8 mouse cellular contexts compared by ENCODE assay signal in the genomic region with DNA sequence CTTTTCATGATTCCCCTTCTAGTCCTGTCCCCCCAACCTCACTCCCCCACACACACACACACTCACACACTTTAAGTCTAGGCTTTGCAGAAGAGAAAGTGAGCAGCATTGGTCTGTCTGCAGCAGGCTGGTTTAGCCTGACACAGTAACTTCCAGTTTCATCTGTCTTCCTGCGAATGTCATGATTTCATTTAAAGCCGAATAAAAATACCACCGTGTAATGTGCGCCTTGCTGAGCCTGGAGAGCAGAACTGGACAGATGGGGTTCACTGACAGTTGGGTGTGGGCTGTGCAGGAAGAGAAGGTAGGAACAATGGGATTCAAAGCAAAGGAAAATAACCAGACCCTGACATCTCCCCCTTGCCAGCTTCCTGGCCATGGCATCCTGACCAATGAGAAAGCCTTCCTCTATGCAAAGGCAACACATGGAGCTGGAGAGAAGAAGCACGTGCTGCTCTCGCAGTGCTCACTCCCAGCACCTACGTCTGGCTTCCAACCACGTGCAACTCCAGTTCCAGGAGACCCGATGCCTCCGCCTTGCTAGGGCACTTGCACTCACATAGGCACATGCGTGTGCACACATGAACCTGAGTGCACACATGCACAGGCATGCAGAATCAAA. TPM values are rescaled to one million over a fixed set of nuclear protein-coding genes. Genes with fewer than 3 reads are reported as not detected.
DNase-seq lines count a peak whose midpoint lies in the region; ATAC-seq lines count a peak whose summit lies in the region.

No protein-coding gene starts in this region.

- H3K27ac ChIP-seq in kidney, embryonic 15.5 days: peak overlapping the region; percentile 48; the same call in 1 of the 2 replicates
- peak overlapping the region; percentile 4; the same call in 1 of the 2 replicates for H3K27ac ChIP-seq in hindbrain, embryonic 14.5 days

- DNase-seq in kidney, postnatal 25 days: no peak
- peak; percentile 13 for DNase-seq in cerebellum, adult 8-10 months
- DNase-seq in hindbrain, embryonic 14.5 days (ENCODE audit: low spot score): no peak
- no peak for DNase-seq in urinary bladder, postnatal 36 days (ENCODE audit: low spot score in 2 of 2)
- no peak for DNase-seq in Muller cell, postnatal 12 days (ENCODE audit: inconsistent ontology term)
- no peak for DNase-seq in ovary, postnatal 36 days (ENCODE audit: low spot score)

- H3K36me3 ChIP-seq in kidney, embryonic 15.5 days: peaks cover 6% of the 10 kb centered on the region; the same call in 1 of the 2 replicates
- H3K36me3 ChIP-seq in hindbrain, embryonic 14.5 days (replicated peaks; ENCODE audit: control insufficient read depth, insufficient read depth): no peaks in the 10 kb centered on the region
- H3K36me3 ChIP-seq in megakaryocyte, embryonic 14.5 days (replicated peaks; ENCODE audit: low read length): no peaks in the 10 kb centered on the region

- peak overlapping the region; percentile 16; the same call in 1 of the 2 replicates for H3K4me2 ChIP-seq in kidney, embryonic 15.5 days
- no peak overlapping the region for H3K4me2 ChIP-seq in hindbrain, embryonic 14.5 days (replicated peaks)

- H3K9me3 ChIP-seq in kidney, embryonic 15.5 days (replicated peaks): peaks cover 5% of the 10 kb centered on the region; the same call in 1 of the 2 replicates
- no peaks in the 10 kb centered on the region for H3K9me3 ChIP-seq in hindbrain, embryonic 14.5 days (ENCODE audit: control insufficient read depth, low read length)
- H3K9me3 ChIP-seq in megakaryocyte, embryonic 14.5 days: peaks cover 29% of the 10 kb centered on the region

- H3K4me3 ChIP-seq in kidney, embryonic 15.5 days (replicated peaks): no peak overlapping the region
- H3K4me3 ChIP-seq in hindbrain, embryonic 14.5 days (replicated peaks; ENCODE audit: low read length): no peak overlapping the region
- H3K4me3 ChIP-seq in megakaryocyte, embryonic 14.5 days (replicated peaks): peak overlapping the region; percentile 62

- H3K27me3 ChIP-seq in kidney, embryonic 15.5 days: no peaks in the 10 kb centered on the region
- H3K27me3 ChIP-seq in hindbrain, embryonic 14.5 days (ENCODE audit: control insufficient read depth, insufficient read depth, low read length): no peaks in the 10 kb centered on the region
- H3K27me3 ChIP-seq in megakaryocyte, embryonic 14.5 days (replicated peaks): no peaks in the 10 kb centered on the region

- H3K9ac ChIP-seq in kidney, embryonic 15.5 days: no peak overlapping the region
- H3K9ac ChIP-seq in hindbrain, embryonic 14.5 days: no peak overlapping the region; the same call in 1 of the 2 replicates

- 69% methylated on average over 11 of the region's 11 CpGs for WGBS in kidney, embryonic 15.5 days
- 70% methylated on average over 11 of the region's 11 CpGs for WGBS in hindbrain, embryonic 14.5 days

- peaks cover 13% of the 10 kb centered on the region for H3K4me1 ChIP-seq in kidney, embryonic 15.5 days
- peaks cover 9% of the 10 kb centered on the region for H3K4me1 ChIP-seq in hindbrain, embryonic 14.5 days (replicated peaks; ENCODE audit: control insufficient read depth, insufficient read depth, low read length)
- peaks cover 24% of the 10 kb centered on the region for H3K4me1 ChIP-seq in megakaryocyte, embryonic 14.5 days

- ATAC-seq in kidney, embryonic 15.5 days (replicated peaks; ENCODE audit: low FRiP score): peak; percentile 44; the same call in 1 of the 2 replicates
- peak; percentile 59; the same call in 1 of the 2 replicates for ATAC-seq in hindbrain, embryonic 14.5 days (ENCODE audit: low FRiP score)

RNA-seq across cellular contexts. Expression of a gene that starts 18.8 kb away (rescaled TPM):
- polyA plus RNA-seq in kidney, embryonic 15.5 days (2015; fragmentation: Nextera tagmentation; extraction: Ambion mirVana): 14.5 and 17.3 TPM in 2 replicates
- 0.81 and 1.6 TPM in 2 replicates for polyA plus RNA-seq in hindbrain, embryonic 14.5 days (2014; fragmentation: Nextera tagmentation; extraction: Ambion mirVana)
- polyA plus RNA-seq in megakaryocyte, embryonic 14.5 days (2012; ENCODE audit: insufficient read depth, low replicate concordance): not detected in 2 replicates

RNA-seq across cellular contexts. Expression of a gene that starts 43.4 kb away (rescaled TPM):
- polyA plus RNA-seq in kidney, embryonic 15.5 days (2015; fragmentation: Nextera tagmentation; extraction: Ambion mirVana): 37.4 and 43.5 TPM in 2 replicates
- not detected in 2 replicates for polyA plus RNA-seq in hindbrain, embryonic 14.5 days (2014; fragmentation: Nextera tagmentation; extraction: Ambion mirVana)
- not detected in 2 replicates for polyA plus RNA-seq in megakaryocyte, embryonic 14.5 days (2012; ENCODE audit: insufficient read depth, low replicate concordance)

RNA-seq across cellular contexts. Expression of a gene that starts 58.8 kb away (rescaled TPM):
- 12.0 and 12.6 TPM in 2 replicates for polyA plus RNA-seq in kidney, embryonic 15.5 days (2015; fragmentation: Nextera tagmentation; extraction: Ambion mirVana)
- polyA plus RNA-seq in hindbrain, embryonic 14.5 days (2014; fragmentation: Nextera tagmentation; extraction: Ambion mirVana): 0.09 and 0.26 TPM in 2 replicates
- not detected in 2 replicates for polyA plus RNA-seq in megakaryocyte, embryonic 14.5 days (2012; ENCODE audit: insufficient read depth, low replicate concordance)

Comparison
In these comparisons a context has a peak if more than half of its experiments do, and no peak if none do; other contexts are left out.
1. RNA of a gene that starts 43.4 kb away (polyA plus RNA-seq): 37.4 to 43.5 TPM in kidney, embryonic 15.5 days; not detected in hindbrain, embryonic 14.5 days and not detected in megakaryocyte, embryonic 14.5 days; every median in the first group is over 10 times any median in the second.
2. RNA of a gene that starts 58.8 kb away (polyA plus RNA-seq): 12.0 to 12.6 TPM in kidney, embryonic 15.5 days; 0.09 to 0.26 TPM in hindbrain, embryonic 14.5 days and not detected in megakaryocyte, embryonic 14.5 days; every median in the first group is over 10 times any median in the second.